Mouse (Mus musculus): ENCODE measurements around the gene Fam104a.

Gene Fam104a

DNA sequence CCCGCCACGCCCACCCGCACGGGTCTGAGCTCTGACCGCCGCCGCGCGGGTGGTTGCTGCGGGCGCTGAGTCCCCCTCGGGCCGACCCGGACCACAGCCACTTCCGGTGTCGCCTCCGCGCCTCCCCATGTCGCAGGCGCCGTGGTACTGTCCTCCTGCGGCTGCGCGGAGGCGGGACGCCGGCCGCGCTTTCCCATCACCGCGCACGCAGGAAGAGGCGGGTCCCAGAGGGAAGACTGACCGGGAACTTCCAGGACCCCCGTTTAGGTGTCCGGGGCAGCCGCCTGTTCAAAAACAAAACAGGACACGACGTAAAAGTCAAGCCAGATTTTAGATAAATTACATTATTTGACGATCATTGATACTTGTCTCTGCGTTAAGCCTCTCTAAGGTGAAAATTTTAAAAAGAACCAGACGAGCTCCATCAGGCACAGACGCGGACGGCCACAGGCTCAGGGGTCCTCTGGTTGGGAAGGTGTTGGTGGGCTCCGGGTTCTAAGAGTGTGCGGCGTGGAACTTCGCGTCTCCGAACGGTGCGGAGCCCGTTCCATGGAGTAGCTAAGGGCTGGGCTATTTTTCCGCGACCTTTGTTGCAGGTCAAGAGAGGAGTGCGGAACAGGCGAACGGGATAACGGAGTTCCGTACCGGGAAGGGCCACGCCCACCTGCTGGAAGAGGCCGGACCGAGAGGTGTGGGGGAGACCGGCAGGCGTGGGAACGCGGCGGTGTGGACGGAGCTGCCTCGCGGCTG lies at the start of gene Fam104a, which contains the start of gene D11Wsu47e:
TSS of gene Fam104a (minus strand) at position 199 of the 750 bp plus-strand sequence.
TSS of gene D11Wsu47e (plus strand) at position 456 of the 750 bp plus-strand sequence.
- DNase-seq (ENCODE audit: extremely low spot score): peak; percentile 96

DNA sequence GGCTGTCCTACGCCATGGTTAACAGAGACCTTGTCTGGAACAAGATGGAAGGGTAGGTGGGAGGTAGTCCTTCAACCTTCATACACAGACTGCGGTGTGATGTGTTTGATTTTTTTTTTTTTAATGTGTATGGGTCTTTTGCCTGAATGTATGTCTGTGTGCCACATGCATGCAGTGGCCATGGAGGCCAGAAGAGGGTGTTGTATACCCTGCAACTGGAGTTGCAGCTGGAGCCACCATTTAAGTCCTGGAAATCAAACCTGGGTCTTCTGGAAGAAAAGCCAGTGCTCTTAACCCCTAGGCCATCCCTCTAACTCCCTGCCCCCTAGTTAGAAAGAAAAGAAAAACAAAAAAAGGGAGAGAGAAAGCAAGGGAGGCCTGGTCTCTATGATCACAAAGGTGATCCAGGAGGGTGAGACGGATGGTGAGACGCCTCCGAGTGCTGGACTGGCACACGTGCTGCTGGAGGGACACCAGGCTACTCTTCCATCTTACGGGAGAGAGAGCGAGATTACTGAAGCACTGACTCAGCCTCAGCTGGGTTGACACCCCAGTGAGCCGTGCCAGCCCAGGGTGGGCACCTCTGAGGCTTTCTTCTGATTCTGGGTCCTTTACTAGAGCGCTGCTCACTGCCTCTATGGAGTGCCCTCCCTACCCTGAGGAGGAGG lies 48.1 kb upstream of the Fam104a start:
- DNase-seq (ENCODE audit: extremely low spot score): no peak

DNA sequence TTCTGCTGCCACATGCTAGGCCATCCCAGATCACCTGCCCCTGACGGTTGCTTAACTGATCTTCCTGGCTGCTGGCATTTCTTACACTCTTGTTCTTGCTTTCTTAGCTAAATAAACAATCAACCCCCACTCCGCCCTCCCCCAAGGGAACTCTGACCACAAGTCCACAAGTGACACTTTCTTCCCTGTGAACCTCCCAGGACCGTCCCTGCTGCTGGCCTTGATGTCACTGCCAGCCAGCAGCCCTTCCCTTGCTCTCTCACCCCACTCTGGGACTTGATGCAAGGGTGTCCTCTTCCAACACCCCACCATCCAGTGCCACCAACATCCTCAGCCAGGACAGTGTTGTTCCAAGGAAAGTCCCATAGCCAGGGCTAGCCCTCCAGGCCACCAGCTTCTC lies 46.9 kb upstream of the Fam104a start:
- no peak for DNase-seq (ENCODE audit: extremely low spot score)

DNA sequence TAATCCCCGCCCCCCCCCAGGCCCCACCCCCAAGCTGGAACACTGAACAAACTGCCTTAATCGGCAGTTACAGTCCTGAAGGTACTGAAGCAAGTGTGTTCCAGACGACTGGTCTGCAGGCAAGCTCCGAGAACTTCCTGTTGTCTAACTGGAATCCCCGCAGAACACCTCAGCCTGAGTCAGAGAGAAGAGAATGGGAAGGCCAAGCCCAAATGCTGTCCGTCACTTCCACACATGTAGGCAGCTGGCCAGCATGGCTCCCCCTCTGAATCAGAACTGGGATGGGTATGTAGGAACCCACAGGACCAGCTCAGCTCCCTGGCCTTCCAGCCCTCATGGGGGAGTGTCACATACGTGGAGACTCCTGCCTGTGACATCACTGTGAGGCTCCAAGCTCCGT lies 46.0 kb upstream of the Fam104a start:
- no peak for DNase-seq (ENCODE audit: extremely low spot score)

DNA sequence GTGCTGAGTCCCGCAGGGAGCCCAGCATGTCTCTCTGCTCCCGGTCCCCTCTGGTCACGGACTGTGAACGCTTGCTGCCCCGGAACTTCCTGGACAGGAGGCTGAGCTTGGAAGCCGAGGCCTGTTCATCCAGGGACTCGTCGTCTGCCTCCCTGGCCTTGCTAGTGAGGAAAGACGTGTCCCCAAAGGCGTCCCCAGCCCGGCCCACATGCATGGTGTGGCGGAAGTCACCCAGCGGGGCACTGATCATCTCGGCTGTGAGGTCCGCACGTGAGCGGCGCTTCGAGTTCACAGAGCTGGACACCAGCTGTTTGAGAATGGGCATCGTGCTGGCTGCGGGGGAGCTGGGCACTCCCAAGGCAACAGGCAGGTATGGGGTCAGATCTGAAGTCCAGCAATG lies 45.3 kb upstream of the Fam104a start:
- no peak for DNase-seq (ENCODE audit: extremely low spot score)

DNA sequence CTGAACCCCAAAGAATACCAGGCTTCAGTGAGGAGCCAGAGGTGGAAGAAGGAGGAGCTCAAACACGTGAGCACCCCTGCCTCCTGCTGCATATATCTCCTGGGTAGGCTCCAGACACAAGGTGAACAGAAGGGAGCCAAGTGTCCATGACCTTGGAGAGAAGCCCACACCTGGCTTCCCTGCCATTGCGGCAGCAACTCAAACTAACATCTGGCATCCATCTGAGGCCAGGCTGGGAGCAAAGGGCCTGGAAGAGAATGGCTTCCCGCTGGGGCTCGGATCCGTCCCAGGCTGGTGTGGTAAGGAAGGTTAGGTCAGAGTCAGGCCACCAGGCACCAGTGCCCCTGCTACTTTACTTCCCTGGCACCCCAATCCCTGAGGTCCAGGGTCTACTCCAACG lies 44.0 kb upstream of the Fam104a start:
- no peak for DNase-seq (ENCODE audit: extremely low spot score)

DNA sequence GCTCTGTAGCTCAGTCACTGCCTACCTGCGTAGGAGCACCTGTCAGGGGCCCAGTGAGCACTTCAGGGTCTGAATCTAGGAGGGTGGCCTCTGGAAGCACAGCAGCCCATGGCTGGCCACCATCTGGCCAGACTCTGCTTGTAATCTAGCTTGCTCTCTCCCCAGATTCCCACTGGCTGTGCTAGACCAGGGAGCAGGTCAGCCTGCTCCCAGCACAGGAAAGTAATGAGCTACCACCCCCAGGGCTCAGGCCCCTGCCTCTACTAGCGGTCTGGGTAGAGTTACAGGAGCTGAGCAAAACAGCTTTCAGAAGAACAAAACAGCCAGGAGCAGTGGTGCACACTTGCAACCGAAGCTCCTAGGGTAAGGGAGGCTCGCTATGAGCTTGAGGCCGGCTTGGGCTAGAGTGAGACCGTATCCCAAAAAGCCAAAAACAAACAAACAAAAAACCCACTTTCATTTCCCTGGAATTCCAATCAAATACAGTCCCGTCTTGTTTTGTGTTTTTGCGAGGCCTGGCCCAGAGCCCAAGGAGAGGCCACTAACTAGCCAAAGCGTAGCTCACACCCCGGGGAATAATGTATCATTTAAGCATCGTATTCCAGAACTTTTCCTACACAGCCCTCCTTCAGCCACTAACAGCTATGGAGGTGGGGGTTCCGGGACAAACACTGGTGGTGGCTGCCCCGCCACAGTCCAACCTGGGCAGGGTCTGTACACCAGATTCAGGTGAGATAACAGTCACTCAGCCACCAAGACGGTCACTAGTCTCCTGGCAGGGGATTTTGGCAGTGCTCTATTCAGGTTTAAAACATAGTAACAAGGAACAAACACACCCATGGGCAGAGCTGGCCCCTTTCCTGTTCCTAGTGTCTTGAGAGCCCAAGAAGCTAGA lies 43.3 kb upstream of the Fam104a start:
- DNase-seq (ENCODE audit: extremely low spot score): no peak

DNA sequence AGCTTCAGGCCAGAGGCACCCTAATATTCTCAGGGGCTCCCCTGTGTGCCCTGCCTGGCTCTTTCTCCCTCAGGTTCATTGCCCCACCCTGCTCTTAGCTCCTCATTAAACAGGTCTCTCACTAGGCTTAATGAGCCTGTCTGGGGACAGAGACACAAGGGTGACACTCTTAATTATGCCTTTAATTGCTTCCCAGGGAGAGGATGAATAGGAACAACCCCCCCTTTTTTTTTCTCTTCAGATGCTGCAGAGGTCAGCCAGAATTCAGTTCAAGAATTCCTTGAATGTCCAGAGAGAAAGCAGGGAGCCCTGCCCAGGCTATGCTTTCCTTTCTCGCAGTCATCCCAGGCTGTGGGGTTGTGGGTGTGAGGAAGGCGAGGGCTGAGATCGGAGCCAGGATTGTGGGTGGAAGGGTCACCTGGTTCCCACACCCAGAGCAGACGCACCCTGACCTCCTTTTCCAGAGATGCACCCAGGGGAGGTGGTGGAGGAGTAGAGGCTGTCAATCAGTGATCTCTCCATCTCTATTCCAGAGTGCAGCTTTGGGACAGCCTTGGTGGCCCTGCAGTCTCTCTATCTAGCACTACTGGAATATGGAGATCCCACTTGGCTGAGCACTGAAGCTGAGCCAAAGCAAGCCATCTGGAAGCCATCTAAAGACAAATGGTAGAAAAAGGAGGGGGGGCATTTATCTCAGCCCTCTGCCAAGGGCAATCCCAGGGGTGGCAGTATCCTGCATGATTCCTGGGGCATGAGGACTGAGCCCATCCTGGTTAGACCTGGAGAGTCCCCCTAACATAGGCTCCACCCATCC lies 41.5 kb upstream of the Fam104a start:
- no peak for DNase-seq (ENCODE audit: extremely low spot score)

DNA sequence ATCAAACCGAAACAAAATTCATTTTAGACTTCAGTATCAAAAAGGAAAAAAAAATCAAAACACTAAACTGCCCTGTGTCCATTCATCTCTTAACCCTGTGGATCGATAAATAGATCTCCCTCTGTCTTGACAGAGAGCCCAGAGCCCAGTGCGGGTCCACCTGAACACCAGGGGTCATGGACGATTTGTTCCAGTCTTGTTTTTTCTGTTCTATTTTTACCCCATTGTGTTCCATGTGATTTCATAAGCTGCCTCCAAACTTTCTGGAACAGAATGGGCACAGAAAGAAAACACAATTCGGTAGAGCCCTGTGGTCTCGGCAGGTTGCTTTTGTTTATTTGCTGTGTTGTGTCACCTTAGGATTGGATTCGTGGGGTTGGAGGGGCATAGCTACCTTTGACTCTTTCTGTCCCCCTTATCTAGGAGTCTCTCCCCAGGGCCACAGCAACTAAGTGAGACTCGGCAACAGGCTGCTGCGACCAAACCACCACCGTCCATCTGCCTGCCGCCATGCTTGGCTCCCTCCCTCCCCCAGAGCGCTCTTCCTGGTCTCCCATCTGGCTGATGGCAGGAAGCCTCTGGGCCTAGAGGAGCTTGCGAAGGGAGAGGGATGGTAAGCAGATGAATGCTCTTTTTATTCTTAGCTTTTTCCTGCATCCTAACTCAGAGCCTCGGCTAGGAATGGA lies 38.6 kb upstream of the Fam104a start:
- no peak for DNase-seq (ENCODE audit: extremely low spot score)

DNA sequence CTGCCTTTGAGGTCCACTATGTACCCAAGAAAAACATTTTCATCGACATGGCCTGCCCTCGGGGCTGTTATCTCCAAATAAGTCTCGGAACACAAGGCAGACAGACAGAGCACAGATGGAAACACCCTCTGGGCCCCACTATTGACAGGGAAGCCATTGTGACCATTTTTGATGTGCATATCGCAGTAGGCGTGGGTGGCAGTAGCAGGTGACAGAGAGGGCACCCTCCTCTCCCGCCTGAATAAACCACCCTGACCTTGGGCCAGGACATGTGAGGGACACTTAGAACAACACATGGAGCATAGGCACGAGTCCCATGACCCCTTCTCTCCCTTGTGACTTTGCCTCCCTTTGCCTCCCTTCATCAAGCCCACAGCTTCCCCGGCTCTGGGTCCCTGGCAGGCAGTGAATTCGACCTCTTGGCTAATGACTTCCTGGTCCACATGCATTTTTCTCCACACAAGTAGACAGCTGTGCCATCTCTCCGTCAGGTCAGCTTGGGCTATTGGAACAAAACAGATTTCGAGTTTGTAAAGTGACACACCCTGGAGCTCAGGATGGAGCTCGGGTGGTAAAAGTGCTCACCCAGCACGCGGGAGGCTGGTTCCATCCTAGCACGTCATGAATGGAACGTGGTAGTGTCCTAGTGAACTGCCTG lies 33.9 kb upstream of the Fam104a start:
- DNase-seq (ENCODE audit: extremely low spot score): no peak

DNA sequence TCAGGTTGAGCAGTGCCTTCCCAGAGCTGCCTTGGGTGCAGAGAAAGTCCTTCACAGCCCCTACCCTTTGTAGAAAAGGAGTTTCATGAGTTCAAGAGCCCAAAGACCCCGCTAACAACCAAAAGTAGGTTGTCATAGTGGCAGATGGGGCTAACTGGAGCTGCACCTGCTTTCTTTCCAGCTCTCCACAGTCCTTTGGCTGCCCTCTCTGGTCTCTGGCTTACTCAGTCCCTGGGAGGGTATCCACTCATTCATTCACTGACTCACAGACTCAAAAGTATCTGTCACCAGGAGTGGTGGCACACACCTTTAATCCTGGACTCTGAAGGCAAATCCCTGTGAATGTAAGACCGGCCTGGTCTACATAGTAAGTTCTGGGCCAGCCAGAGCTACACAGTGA lies 32.2 kb upstream of the Fam104a start:
- DNase-seq (ENCODE audit: extremely low spot score): no peak

DNA sequence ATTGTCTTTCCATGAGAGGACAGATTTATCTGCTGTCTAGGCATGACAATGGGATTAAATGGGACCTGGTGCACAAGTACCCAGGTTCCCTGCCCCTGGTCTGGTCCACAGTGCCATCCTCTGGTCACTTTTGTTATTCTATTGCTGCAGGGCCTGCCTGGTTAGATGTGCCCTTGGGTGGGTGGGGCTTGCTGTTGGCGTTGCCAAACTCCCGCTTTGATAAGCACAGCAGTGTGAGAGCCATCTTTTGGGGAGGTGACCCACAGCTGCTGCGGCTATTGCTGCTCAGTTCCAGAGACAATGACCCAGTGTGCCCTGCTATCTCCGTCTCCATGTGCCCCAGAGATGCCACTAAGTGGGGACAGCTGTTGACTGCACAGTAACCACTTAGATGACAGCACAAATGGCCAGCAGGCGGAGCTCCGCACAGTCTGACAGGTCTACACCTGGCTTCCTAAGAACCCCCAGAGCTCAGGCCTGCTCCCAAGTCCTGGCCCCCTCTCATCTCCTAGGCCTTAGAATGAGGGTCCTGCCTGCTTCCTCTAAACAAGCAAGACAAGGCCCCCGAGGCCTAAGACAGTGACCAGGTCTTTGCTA lies 31.2 kb upstream of the Fam104a start:
- no peak for DNase-seq (ENCODE audit: extremely low spot score)

DNA sequence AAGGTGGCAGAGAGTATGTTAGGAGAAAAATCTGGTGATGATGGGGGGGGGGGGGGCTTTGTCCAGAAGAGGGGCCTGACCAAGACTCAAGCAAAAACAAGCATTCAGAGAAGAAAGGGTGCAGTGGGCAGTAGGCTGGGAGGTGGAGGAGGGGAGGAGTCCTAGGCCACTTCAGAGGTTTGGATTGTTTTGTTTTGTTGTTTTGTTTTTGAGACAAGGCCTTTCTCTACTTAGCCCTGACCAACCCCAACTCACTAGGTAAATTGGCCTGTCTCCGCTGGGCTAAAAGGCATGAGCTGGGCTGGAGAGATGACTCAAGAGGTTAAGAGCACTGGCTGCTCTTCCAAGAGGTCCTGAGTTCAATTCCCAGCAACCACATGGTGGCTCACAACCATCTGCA lies 27.1 kb upstream of the Fam104a start:
- DNase-seq (ENCODE audit: extremely low spot score): no peak

DNA sequence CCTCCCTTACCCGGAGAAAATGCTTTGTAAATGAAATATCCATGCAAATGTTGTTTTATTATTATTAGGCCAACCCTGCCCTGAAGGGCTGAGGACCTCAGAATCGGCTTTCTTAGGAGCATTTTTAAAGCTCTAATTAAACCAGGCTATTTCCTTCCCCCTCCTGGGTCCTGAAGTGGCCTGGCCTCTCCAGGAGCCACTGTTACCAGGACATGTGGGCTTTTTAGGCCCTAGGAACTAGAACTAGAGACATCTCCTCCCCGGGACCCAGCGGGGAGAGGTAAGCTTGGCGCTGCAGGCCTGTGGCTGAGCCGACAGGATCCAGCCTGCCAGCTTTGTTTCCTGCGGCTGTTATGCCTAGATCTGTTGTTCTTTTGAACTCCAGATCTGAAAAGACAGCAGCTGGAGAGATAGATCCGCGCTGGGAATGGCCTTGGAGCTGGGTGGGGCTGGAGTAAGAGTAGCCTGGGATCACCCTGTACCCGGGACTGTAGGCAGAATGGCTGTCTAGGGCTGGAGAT lies 26.4 kb upstream of the Fam104a start:
- peak; percentile 70 for DNase-seq (ENCODE audit: extremely low spot score)

DNA sequence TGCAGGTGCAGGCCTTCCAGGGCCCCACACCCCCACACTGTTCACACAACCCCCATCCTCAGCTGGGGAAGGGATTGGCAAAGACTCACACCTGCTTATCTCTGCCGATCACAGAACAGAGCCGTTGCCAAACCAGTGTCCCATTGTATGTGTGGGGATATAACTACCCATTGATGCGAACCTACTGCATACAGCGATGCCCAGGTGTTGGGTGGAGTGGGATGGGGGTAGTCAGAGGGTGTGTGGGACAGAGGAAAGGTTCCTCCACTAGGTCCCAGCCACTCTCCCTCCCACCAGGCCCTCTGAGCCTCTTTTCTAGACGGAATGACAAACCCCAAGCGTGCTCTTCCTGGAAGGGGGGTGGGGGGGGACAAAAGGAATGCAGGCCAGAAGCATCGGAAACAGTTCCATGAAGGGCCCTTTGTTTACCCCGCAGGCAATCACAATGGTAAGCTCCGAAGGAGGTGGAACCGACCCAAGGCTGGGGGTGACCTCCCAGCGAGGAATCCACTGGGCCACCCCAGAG lies 25.8 kb upstream of the Fam104a start, which contains the start of gene Cpsf4l:
TSS of gene Cpsf4l (minus strand) at position 287 of the 526 bp plus-strand sequence.
- DNase-seq (ENCODE audit: extremely low spot score): no peak

DNA sequence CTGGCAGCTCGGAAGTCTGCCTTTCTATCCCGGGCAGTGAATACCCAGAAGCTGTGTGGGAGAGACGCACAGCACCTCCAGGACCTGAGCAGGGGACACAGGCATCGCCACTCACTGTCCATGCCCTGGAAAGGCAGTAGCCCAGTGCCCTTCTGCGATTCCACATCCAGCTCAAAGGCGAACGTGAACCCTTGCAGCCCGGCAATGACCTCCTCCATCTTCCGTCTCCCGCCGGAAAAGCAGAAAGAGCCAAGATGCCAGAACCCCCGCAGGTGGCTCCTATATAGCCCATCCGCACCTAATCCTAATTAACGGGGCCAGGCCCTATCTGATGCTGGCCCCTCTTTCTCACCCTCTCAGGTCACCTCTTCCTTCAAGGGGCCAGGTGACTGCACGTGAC lies 25.3 kb upstream of the Fam104a start:
- DNase-seq (ENCODE audit: extremely low spot score): peak; percentile 24

DNA sequence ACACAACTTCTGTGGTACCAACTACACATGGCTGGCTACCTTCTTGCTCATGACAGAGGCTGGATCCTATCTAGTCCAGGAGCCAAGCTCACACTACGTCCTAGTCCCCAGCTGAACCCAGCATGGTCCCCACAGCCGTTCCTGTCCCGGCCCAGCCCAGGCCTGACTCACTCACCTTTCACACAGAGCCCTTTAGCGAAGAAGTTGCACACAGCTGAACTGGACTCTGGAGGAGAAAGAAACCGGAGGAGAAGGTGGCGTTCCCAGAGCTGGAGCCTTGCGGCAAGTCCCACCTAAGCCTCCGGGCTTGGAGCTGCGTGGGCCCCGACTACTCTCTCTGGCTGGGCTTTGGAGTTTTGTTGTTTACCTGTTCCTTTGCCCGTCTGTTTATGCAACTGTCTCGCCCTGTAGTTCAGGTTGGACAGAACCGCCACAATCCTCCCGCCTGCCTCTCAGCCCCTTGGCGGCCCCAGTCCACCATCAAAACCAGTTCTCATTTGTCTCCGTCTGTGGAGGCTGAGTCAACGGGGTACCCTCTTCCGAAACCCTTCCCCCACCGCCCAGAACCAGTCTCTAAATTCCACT lies 24.8 kb upstream of the Fam104a start:
- DNase-seq (ENCODE audit: extremely low spot score): peak; percentile 19

DNA sequence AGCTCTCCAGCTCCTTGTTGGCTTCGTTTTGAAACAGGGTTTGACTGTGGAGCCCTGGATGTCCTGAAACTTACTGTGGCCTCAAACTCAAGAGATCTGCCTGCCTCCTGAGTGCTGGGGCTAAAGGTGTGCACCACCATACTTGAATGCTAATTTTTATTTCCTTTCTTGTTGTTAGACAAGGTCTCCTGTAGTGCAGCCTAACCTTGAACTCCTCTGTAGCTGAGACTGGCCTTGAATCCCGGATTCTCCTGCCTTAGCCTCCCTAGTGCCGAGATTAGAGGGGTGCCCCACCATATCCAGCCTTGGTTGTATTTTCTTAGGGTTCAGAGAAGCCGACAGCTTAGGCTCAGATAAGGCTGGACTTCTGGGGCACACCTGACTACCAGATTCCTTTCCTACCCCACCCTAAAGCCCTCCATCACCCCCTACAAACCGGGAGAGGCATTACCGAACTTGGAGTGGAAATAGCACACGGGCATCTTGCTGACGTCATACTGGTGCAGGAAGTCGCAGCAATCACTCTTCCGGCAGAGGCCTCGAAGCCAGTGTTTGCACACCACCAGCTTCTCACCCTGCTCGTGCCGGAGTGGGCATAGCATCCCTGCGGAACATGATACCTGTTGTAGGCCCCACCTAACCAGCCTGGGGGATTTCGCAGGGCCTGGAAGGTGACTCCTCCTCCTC lies 22.2 kb upstream of the Fam104a start:
- DNase-seq (ENCODE audit: extremely low spot score): no peak

All from embryo, embryonic 9.5 days (tissue).